Mouse (Mus musculus) thymus, adult 2 months (tissue): ENCODE measurements at regions not wholly inside any gene's neighbourhood (a gene's known extent, or its start where the extent isn't known, plus 50 kb on each side); places are given as distances from the start of the nearest gene placed in this dataset.

Experiments
- CTCF ChIP-seq: fragments of 200-500 bp; IDR thresholded peaks from 2 replicates; pipeline ENCODE4 v1.5.1; 2012; ENCODE audit warnings: mild to moderate bottlenecking, control low read depth, low read length, moderate library complexity, borderline replicate concordance; ENCODE audit not compliant: control insufficient read depth, poor library complexity, insufficient read depth; ENCODE audit errors: extremely low read depth
- POLR2A ChIP-seq: fragments of 200-500 bp; IDR thresholded peaks from 2 replicates; pipeline ENCODE4 v1.6.1; 2012; ENCODE audit warnings: mild to moderate bottlenecking, low read length, control low read depth, moderate library complexity; ENCODE audit not compliant: control insufficient read depth, poor library complexity, insufficient read depth; ENCODE audit errors: extremely low read depth

GRCm38 (mm10) chr4:87402173-87402556 is 171.9 kb upstream of the Slc24a2 start:
- TF ChIP-seq CTCF: no peak
- TF ChIP-seq POLR2A: no peak
